Mouse (Mus musculus): Measurements from ENCODE around the gene Tll1. TPM values are rescaled to one million over a fixed set of nuclear protein-coding genes. Genes with fewer than 3 reads are reported as not detected.
"Not testable (repeated sequence)": the region's sequence is repeated elsewhere in the genome, so short reads cannot be mapped to it uniquely, and the experiment has no call there.

Tll1 gene
- polyA plus RNA-seq, 1 experiment, result 0.01 TPM

- Histone ChIP-seq H3K36me3 (ENCODE audit: control insufficient read depth, insufficient read depth) (no peaks in the 10 kb centered on the region), H3K4me3 (no peak overlapping the region), H3ac (ENCODE audit: control insufficient read depth, insufficient read length) (no peak overlapping the region), H3K27me3 (ENCODE audit: control insufficient read depth, insufficient read depth, insufficient read length) (no peaks in the 10 kb centered on the region), H3K79me2 (ENCODE audit: control insufficient read depth, insufficient read depth) (no peaks in the 10 kb centered on the region), H3K4me2 (ENCODE audit: low read depth) (no peak overlapping the region)
- TF ChIP-seq TCF12 (IDR thresholded peaks at IDR 0.05; ENCODE audit: insufficient read depth, poor library complexity, severe bottlenecking) (no peak), CEBPB (IDR thresholded peaks at IDR 0.05; ENCODE audit: insufficient read depth, poor library complexity, severe bottlenecking) (no peak), POLR2A (IDR thresholded peaks at IDR 0.05; ENCODE audit: insufficient read length, low read depth) (no peak), MAX (IDR thresholded peaks at IDR 0.05; ENCODE audit: low read depth) (no peak), USF1 (IDR thresholded peaks at IDR 0.05; ENCODE audit: low read depth) (no peak), POLR2AphosphoS2 (IDR thresholded peaks at IDR 0.05; ENCODE audit: insufficient read length, low read depth) (no peak), MYOG (IDR thresholded peaks at IDR 0.05; ENCODE audit: control insufficient read depth in 1 of 3, insufficient read depth in 1 of 3, insufficient read length in 2 of 3, low read depth in 2 of 3) (no peak)
These were observed 183.0 kb downstream of the Tll1 start for GRCm38 (mm10) chr8:64023027-64023426.

GRCm38 (mm10) chr8:63970612-63971391, 235.3 kb downstream of the Tll1 start:
- H3K79me2 ChIP-seq (ENCODE audit: control insufficient read depth, insufficient read depth); H3K4me2 ChIP-seq (ENCODE audit: low read depth); H3K4me3 ChIP-seq; H3K36me3 ChIP-seq (ENCODE audit: control insufficient read depth, insufficient read depth); H3ac ChIP-seq (ENCODE audit: control insufficient read depth, insufficient read length); H3K27me3 ChIP-seq (ENCODE audit: control insufficient read depth, insufficient read depth, insufficient read length): not testable (repeated sequence)

Data from myocyte (in vitro differentiated cells).